Mouse (Mus musculus): ENCODE measurements at regions not wholly inside any gene's neighbourhood (a gene's known extent, or its start where the extent isn't known, plus 50 kb on each side); places are given as distances from the start of the nearest gene placed in this dataset.

DNA sequence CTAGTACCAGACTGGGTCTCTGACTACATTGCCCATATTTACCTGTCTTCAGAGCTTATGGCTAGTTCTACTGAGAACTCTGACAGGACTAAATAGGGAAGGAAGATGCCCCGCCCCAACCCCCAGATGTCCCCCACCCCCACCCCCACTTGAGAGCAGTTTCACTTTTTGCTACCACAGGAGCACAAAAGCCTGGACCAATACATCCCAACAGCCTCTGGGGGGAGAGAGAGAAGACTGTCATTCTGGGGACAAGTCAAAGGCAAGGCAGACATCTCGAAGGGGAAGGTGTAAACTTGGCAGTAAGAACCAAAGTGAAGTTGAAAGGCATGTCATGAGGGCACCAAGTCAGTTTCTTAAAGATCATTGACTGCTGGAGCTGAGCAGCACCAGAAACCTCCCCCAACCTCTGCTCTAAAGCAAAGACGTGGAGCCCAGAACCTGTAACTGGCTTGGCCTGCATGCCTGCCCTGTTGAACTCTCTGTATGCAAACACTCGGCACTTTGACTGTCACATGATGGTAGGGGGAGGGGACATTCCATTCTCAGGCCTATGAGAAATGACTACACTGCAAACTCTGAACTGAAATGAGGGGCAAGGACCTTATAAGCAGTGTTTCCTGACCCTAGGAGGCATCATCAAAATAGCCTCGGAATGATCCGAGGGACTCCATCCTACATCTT, 123.3 kb downstream of the Psat1 start:
- no peaks in the 10 kb centered on the region for H3K9me3 ChIP-seq (ENCODE audit: control insufficient read depth)
- H3K9ac ChIP-seq (ENCODE audit: low read depth, low read length): no peak overlapping the region
- 66% methylated on average over 6 of the region's 6 CpGs for WGBS
- H3K27me3 ChIP-seq (replicated peaks; ENCODE audit: control insufficient read depth, insufficient read depth, low read length): no peaks in the 10 kb centered on the region
- no peak for ATAC-seq
- H3K4me3 ChIP-seq (ENCODE audit: low read depth, low read length): no peak overlapping the region
- no peak overlapping the region for H3K27ac ChIP-seq (ENCODE audit: low read depth, low read length)
- no peaks in the 10 kb centered on the region for H3K36me3 ChIP-seq (ENCODE audit: control insufficient read depth, insufficient read depth)
- H3K4me1 ChIP-seq (replicated peaks; ENCODE audit: control insufficient read depth, insufficient read depth, low read length): no peaks in the 10 kb centered on the region
- TF ChIP-seq CTCF (IDR thresholded peaks at IDR 0.05; ENCODE audit: low read depth): no peak
- H3K4me2 ChIP-seq (replicated peaks; ENCODE audit: low read depth): no peak overlapping the region

DNA sequence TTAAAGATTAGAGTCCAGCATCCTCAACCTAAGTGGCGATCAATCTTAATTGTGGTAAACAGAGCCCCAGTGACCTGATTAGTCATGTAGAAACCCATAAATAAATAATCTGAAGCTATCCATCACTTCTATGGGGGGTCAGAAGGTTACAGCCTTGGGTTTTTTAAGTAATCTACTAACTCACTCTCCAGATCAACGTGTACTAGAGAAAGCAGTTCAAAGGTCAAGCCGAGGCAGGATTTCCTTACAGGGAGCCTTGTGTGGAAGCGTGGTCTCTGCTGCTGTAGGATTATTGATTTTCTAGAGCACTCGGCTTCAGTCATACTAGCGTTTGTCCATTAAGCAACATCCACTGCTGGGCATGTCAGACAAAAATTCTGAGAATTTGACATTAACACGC, 127.1 kb downstream of the Psat1 start:
- no peak for ATAC-seq
- TF ChIP-seq CTCF (IDR thresholded peaks at IDR 0.05; ENCODE audit: low read depth): no peak

DNA sequence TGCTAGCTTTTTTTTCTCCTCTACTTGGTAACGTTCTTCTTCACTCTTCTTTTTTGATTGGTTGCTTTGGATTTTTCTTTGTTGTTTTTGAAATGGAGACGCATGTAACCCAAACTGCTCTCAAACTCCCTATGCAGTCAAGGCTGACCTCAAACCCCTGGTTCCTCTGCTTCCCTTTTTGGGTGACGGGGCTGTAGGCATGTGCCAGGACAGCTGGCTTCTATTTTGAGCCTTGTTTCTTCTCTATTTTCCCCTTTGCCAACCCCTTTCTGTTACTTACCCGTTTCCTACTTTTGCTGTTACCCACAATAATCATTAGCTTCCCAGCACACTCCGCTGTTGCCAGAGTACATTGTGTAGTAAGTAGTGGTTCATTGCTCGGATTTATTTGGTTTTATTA, 132.0 kb downstream of the Psat1 start:
- Histone ChIP-seq H3K4me1 (replicated peaks; ENCODE audit: control insufficient read depth, insufficient read depth, low read length) (no peaks in the 10 kb centered on the region), H3K4me3 (ENCODE audit: low read depth, low read length) (no peak overlapping the region), H3K27me3 (replicated peaks; ENCODE audit: control insufficient read depth, insufficient read depth, low read length) (no peaks in the 10 kb centered on the region), H3K4me2 (replicated peaks; ENCODE audit: low read depth) (no peak overlapping the region), H3K9me3 (ENCODE audit: control insufficient read depth) (no peaks in the 10 kb centered on the region), H3K27ac (ENCODE audit: low read depth, low read length) (no peak overlapping the region), H3K9ac (ENCODE audit: low read depth, low read length) (no peak overlapping the region), H3K36me3 (ENCODE audit: control insufficient read depth, insufficient read depth) (no peaks in the 10 kb centered on the region)
- 70% methylated on average over 6 of the region's 6 CpGs for WGBS
- TF ChIP-seq CTCF (IDR thresholded peaks at IDR 0.05; ENCODE audit: low read depth): no peak
- ATAC-seq: no peak

More for the DNA sequence above, 127.1 kb downstream of the Psat1 start:
- H3K36me3 ChIP-seq (ENCODE audit: control insufficient read depth, insufficient read depth): no peaks in the 10 kb centered on the region
- no peaks in the 10 kb centered on the region for H3K27me3 ChIP-seq (replicated peaks; ENCODE audit: control insufficient read depth, insufficient read depth, low read length)
- no peaks in the 10 kb centered on the region for H3K9me3 ChIP-seq (ENCODE audit: control insufficient read depth)
- no peak overlapping the region for H3K27ac ChIP-seq (ENCODE audit: low read depth, low read length)
- 31% methylated on average over 7 of the region's 7 CpGs for WGBS
- H3K4me2 ChIP-seq (replicated peaks; ENCODE audit: low read depth): no peak overlapping the region
- H3K4me3 ChIP-seq (ENCODE audit: low read depth, low read length): no peak overlapping the region
- no peaks in the 10 kb centered on the region for H3K4me1 ChIP-seq (replicated peaks; ENCODE audit: control insufficient read depth, insufficient read depth, low read length)
- no peak overlapping the region for H3K9ac ChIP-seq (ENCODE audit: low read depth, low read length)

DNA sequence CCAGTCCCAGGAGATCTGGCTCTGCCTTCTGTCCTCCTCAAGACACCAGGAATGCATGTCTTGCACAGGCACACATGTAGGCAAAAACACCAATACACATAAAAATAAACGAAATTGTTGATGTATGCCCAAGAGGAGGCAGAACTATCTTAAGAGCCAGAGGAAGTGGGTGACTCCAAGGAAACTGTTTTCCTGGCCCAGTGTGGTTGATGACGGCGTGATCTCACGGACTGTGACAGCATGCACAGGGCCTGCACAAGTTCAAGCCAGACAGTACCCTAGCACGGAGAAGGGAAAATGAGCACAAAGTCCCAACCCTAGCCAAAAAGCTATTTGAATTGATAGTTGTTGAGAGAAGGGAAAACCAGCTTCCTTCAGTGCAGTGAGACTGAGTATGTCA, 138.1 kb downstream of the Psat1 start:
- Histone ChIP-seq H3K9me3 (ENCODE audit: control insufficient read depth) (no peaks in the 10 kb centered on the region), H3K4me2 (replicated peaks; ENCODE audit: low read depth) (no peak overlapping the region), H3K27me3 (replicated peaks; ENCODE audit: control insufficient read depth, insufficient read depth, low read length) (no peaks in the 10 kb centered on the region), H3K9ac (ENCODE audit: low read depth, low read length) (no peak overlapping the region), H3K36me3 (ENCODE audit: control insufficient read depth, insufficient read depth) (no peaks in the 10 kb centered on the region), H3K27ac (ENCODE audit: low read depth, low read length) (no peak overlapping the region), H3K4me3 (ENCODE audit: low read depth, low read length) (no peak overlapping the region), H3K4me1 (replicated peaks; ENCODE audit: control insufficient read depth, insufficient read depth, low read length) (no peaks in the 10 kb centered on the region)
- TF ChIP-seq CTCF (IDR thresholded peaks at IDR 0.05; ENCODE audit: low read depth): no peak
- ATAC-seq: no peak
- 79% methylated on average over 5 of the region's 5 CpGs for whole genome bisulfite sequencing

DNA sequence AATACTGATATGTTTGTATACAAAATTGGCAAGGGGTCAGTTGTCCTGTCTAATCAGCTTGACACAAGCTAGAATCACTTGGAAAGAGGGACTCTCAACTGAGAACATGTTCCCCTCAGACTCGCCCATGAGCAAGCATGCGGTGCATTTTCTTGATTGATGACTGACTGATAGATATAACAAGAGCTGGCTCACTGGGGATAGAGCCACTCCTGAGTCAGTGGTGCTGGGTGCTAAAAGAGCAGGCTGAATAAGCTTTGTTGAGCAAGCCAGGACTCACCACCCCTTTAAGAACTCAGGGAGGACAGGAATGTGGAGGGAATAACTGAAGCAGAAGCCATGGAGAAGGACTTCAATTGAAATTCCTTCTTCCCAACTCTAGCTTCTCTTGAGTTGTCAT, 139.5 kb downstream of the Psat1 start:
- H3K36me3 ChIP-seq (ENCODE audit: control insufficient read depth, insufficient read depth): no peaks in the 10 kb centered on the region
- no peak overlapping the region for H3K4me3 ChIP-seq (ENCODE audit: low read depth, low read length)
- TF ChIP-seq CTCF (IDR thresholded peaks at IDR 0.05; ENCODE audit: low read depth): no peak
- ATAC-seq: no peak
- no peak overlapping the region for H3K9ac ChIP-seq (ENCODE audit: low read depth, low read length)
- H3K27ac ChIP-seq (ENCODE audit: low read depth, low read length): no peak overlapping the region
- WGBS: 87% methylated on average over 2 of the region's 2 CpGs
- H3K9me3 ChIP-seq (ENCODE audit: control insufficient read depth): no peaks in the 10 kb centered on the region
- H3K4me1 ChIP-seq (replicated peaks; ENCODE audit: control insufficient read depth, insufficient read depth, low read length): no peaks in the 10 kb centered on the region
- H3K27me3 ChIP-seq (replicated peaks; ENCODE audit: control insufficient read depth, insufficient read depth, low read length): 0 out of 2 replicates have a peak, but pooled peaks cover 3% of the 10 kb centered on the region
- no peak overlapping the region for H3K4me2 ChIP-seq (replicated peaks; ENCODE audit: low read depth)

DNA sequence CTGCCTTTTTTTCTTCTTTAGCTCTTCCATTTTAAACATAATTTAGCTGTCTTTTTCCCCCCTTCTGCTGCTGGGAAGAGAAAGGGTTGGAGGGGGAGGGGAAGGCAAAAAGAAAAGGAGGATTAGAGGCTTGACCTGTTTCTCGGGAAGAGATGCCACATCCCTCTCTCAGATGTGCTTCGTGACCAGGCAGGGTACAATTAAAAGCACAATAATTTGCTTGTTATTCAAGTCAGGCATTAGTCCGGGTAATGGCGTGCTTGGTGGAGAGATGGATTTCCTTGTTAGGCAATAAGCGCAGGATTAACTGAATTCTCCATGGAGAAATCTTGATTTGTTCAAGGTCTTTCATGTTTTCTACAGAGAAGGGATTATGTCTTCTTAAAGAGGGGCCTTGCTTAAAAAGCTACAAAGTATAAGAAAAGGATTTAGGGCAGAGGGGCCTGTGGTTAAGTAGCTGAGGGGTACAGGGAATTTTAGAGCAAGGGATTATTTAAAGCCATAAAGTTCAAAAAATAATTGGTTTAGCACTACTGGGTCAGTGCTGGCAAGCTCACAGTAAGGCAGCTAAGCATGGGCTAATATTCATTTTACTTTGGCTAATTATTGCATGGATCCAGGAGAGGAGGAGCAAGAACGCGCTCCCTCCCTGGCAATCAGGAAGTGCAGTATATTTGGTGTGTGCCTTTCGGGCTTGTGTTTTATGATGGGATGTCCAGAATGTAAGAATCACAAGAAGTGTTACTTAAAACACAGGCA, 143.8 kb downstream of the Psat1 start:
- Histone ChIP-seq H3K27ac (ENCODE audit: low read depth, low read length) (no peak overlapping the region), H3K4me3 (ENCODE audit: low read depth, low read length) (no peak overlapping the region), H3K9me3 (ENCODE audit: control insufficient read depth) (no peaks in the 10 kb centered on the region), H3K9ac (ENCODE audit: low read depth, low read length) (no peak overlapping the region), H3K4me2 (replicated peaks; ENCODE audit: low read depth) (no peak overlapping the region), H3K4me1 (replicated peaks; ENCODE audit: control insufficient read depth, insufficient read depth, low read length) (no peaks in the 10 kb centered on the region), H3K36me3 (ENCODE audit: control insufficient read depth, insufficient read depth) (no peaks in the 10 kb centered on the region), H3K27me3 (replicated peaks; ENCODE audit: control insufficient read depth, insufficient read depth, low read length) (0 out of 2 replicates have a peak, but pooled peaks cover 3% of the 10 kb centered on the region)
- no peak for TF ChIP-seq CTCF (IDR thresholded peaks at IDR 0.05; ENCODE audit: low read depth)
- ATAC-seq: no peak
- 57% methylated on average over 8 of the region's 8 CpGs for WGBS
